Mouse (Mus musculus): ENCODE measurements around the gene Elf2.
A peak's percentile ranks its signal among the peaks of the same experiment; 100 is the strongest.

Gene Elf2

DNA sequence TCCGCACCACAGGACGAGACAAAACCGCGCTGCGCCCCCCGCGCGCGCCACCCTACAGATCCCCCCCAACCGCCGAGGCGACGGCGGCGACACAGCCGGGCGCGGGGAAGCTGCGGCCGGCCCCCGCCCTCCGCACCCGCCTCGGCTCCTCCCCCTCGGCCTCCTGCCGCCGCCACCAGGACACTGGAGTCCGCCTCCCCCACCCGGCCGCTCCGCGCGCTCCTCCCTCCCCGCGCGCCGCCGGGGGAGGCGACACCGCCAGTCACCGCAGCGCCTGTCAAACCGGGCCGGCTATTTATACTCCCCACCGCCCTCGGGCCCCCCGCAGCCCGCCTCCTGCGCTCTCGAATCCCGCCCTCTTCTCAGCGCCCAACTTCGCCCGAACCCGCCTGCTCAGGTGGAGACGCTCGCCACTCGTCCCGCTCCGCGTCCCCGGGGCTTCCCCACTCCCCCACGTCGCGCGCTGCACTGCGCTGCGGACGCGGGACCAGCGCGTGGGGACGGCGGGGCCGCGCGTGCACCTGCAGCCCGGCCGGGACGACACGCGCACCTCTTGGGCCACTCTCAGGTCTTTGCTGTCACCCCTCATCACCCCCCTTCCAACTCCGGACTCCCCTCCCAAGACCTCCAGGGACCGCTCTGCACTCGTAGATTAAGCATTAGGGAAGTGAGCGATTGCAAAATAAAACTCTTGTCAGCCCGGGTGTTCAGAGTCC is at the start of gene Elf2:
TSS of gene Elf2 (minus strand) at position 112 of the 716 bp plus-strand sequence.
- peak; percentile 75 for DNase-seq (ENCODE audit: low spot score)

DNA sequence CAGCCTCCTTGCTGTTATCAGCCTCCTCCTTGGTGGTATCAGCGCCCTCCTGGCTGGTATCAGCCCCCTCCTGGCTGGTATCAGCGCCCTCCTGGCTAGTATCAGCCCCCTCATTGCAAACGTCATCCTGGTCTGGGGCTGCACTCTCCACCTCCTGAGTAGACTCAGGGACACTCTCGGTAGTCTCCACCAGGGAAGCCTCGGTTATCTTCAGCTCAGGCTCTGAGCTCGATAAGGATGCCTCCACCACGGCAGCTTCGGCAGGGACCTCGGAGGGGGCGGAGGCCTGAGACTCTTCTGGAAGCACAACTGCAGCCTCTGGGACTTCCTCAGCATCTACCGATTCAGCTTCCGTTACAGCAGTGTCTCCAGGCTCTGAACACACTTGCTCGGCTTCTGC is 48.4 kb upstream of the Elf2 start:
- DNase-seq (ENCODE audit: low spot score) = no peak

DNA sequence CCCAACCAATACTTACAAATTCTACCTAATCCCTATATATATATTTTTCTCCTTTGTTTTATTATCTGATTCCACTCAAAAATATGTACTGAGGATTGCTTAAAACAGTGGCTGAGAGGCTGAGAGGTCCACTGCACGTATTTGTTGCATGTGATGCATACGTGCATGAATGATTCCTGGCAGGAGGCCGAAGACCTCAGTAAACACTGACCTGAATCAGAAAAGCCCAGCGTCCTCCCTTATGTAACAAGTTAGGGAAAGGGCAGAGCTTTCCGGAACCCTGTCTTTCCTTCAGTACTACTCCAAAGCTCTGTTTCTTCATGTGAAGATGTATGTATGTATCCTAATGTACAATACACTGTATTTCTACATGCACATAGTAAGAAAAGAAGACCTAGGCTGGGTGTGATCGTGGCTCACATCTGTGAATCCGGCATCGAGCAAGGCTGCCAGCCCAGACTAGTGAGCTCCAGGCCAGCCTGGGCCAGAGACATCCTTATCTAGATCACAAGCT is 47.5 kb upstream of the Elf2 start:
- DNase-seq (ENCODE audit: low spot score) = no peak

GRCm38 (mm10) chr3:51387134-51387451 is 46.6 kb upstream of the Elf2 start:
- DNase-seq (ENCODE audit: low spot score) = no peak

GRCm38 (mm10) chr3:51386441-51387133 is 46.1 kb upstream of the Elf2 start:
- no peak for DNase-seq (ENCODE audit: low spot score)

DNA sequence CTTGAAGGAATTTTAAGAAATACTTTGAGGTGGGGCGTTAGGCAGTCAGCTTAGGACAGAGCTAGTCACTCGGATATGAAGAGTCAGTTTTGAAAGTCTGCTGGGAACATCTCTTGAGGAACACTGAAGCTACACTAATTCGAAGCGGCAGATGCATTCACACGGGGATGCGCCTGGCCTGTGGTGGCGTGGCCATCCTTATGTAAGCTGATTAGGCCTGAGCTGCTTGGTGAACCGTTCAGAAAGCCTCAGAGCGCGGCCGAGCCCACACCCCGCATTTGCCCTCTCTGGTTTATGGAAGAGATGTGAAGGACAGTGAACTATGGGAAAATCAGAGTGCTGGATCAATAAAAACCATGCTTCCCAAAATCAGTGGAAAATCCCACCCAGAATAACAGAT is 42.9 kb upstream of the Elf2 start:
- no peak for DNase-seq (ENCODE audit: low spot score)

DNA sequence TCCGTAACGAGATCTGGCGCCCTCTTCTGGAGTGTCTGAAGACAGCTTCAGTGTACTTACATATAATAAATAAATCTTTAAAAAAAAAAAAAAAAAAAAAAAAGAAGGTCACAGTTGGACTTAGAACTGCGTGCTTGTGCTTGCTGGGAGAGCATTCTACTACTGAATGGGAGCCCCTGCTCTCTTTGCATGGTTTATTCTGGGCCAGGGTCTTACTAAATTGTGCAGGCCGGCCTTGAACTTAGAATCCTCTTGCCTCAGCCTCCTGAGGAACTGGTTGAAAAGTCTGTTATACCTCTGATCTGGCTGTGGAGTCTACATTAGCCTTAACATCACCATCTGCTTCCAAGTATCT is 40.2 kb upstream of the Elf2 start:
- no peak for DNase-seq (ENCODE audit: low spot score)

- DNase-seq (ENCODE audit: low spot score) = no peak
These were observed 39.6 kb upstream of the Elf2 start for GRCm38 (mm10) chr3:51379786-51380659.

- no peak for DNase-seq (ENCODE audit: low spot score)
These were observed 38.1 kb upstream of the Elf2 start for GRCm38 (mm10) chr3:51378665-51378946.

DNA sequence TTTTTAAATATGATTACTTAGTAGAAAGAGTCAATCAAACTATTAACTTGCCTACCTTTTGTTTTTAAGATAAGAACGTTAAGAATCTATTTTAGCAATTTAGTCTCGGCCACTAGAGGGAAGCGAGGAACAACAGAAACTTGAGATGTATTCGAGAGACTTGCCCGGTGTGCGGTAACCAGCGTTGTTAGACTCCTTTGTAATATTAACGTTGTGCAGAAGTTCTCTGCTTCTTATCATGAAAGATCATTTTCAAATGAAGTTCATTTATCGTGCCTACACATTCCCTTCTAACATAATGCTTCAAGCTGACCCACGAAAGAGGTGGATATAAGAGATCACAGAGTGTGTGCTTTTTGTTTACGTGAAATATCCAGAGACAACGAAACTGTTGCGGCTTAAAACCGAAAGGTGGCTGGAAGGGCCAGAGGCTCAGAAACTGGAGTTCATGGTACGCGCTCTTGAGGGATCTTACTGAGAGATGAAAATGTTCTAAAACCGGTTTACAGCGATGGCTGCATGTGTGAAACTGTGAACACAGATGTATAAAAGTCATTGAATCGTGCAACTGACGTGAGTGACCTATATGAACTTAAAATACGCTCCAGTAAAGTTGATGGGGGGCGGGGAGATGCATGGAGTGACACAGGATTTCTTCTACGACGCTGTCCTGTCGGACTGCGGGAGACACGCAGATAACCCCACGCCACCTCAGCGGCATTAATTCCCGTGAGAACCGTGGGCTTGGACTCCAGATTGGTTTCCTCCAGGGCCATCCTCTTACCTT is 37.6 kb upstream of the Elf2 start:
- DNase-seq (ENCODE audit: low spot score) = no peak

GRCm38 (mm10) chr3:51375307-51376265 is 35.1 kb upstream of the Elf2 start:
- DNase-seq (ENCODE audit: low spot score) = no peak

GRCm38 (mm10) chr3:51373544-51373943 is 33.1 kb upstream of the Elf2 start:
- DNase-seq (ENCODE audit: low spot score) = no peak

DNA sequence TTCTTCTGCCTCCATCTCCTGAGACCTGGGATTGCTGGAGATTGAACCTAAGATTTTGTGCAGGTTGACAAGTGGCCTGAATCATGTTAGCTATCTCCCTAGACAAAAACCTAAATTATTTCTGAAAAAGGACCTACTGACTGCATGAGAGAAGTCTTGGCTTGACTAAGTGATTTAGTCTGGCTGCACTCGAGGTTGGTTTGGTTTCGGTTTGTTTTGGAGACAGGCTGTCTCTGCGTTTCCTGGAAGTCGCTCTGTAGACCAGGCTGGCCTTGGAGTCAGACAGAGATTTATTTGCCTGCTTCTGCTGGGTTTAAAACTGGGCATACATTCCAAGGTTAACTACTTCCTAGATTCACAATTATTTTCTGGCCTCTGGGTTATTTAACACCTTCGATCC is 32.4 kb upstream of the Elf2 start:
- no peak for DNase-seq (ENCODE audit: low spot score)

DNA sequence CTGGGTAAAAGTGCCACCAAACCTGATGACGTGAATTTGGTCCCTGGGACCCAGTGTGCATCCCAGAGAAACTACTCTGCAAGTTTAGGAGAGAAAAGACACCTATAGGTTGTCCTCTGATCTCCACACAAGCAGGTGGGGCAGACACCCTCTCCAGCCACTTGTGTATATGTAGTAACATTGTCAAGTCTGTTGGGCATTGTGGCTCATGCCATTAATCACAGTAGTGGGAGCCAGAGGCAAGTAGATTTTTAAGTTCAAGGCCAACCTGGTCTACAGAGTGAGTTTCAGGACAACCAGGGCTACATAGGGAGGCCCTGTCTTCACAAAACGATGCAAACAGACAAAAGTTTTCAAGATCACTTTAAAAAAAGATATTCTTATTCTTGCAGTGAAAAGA is 31.4 kb upstream of the Elf2 start:
- DNase-seq (ENCODE audit: low spot score) = no peak

GRCm38 (mm10) chr3:51368011-51368410 is 27.5 kb upstream of the Elf2 start:
- no peak for DNase-seq (ENCODE audit: low spot score)

- no peak for DNase-seq (ENCODE audit: low spot score)
These were observed 26.5 kb upstream of the Elf2 start for GRCm38 (mm10) chr3:51366926-51367325.

DNA sequence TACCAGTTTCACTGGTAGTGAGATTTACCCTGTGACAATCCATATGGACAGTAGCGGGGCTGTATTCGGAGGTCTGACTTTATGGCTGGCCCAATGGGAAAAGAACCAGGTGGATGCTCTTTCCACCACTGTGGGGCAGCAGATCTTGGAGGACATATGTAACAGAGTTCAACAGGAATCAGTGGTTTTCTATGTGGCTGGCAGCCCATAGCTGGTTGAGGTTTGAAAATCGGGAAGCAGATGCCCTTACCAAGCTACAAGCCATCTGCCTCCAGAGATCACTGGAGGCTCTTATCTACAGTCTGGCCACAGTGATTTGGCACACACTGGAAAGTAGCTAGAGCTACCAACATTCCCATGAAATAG is 25.0 kb upstream of the Elf2 start:
- DNase-seq (ENCODE audit: low spot score) = no peak

DNA sequence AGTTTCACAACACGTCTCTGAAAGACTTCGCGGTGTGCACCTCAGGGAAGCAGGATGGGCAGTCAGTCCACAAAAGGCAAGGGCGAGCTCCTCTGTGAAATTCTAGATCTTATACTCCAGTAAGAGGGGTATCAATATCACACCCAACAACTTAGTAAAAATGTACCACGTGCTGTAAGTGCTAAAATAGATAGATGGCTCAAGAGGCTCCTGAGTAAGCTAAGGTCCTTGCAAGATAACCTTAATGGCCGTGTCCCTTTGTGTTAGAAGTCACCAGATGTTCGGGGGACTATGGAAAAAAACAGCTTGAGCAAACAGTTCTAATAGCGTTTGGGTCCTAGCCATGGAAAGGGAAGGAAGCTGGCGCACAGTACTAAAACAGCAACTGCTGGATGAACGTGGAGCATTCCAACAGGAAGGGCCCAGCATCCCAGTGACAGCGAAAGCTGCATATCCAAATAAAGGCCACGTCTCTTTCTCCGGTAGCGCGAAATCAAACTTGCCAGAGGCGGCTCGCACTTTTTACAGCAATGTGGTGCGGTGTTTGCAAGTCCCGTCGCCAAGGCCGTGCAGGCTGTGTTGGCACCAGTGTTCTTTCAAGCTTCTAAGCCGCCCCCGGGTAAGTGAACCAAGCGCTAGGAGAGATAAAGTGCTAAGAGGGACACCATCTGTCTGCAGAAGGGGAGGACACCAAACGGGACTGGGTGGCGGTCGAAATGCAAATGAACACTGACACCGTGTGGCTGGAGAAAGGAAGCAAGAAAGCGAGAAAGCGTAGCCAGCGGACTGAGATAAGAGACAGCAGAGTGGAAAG is 24.4 kb upstream of the Elf2 start:
- peak; percentile 47 for DNase-seq (ENCODE audit: low spot score)

DNA sequence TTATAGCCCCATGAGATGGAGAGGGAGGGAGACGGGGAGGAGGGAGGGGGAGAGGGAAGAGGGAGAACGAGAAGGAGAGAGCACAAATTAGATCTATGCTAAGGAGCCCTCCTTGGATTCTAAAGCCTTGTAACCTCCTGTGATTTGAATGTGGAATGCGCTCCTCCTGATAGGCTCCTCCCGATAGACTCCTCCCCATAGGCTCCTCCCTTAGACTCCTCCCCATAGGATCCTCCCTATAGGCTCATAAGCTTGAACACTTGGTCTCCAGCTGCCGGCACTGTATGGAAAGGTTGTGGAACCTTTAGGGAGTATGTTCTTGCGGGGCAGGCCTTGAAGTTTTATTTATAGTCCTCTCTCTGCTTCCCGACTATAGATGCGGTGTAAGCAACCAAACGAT is 20.6 kb upstream of the Elf2 start:
- DNase-seq (ENCODE audit: low spot score) = no peak

GRCm38 (mm10) chr3:51359558-51360307 is 19.3 kb upstream of the Elf2 start:
- no peak for DNase-seq (ENCODE audit: low spot score)
